Mouse (Mus musculus): ENCODE results near the gene Fblim1.

GRCm38 (mm10) chr4:141570821-141571220 lies 35.1 kb downstream of the Fblim1 start:
- no peak for TF ChIP-seq POLR2A (IDR thresholded peaks at IDR 0.05; ENCODE audit: insufficient read length, low read depth)
- TF ChIP-seq CEBPB (IDR thresholded peaks at IDR 0.05; ENCODE audit: insufficient read depth, poor library complexity, severe bottlenecking), result no peak
- TF ChIP-seq MAX (IDR thresholded peaks at IDR 0.05; ENCODE audit: low read depth), result no peak
- TF ChIP-seq USF1 (IDR thresholded peaks at IDR 0.05; ENCODE audit: low read depth), result no peak
- TF ChIP-seq POLR2AphosphoS2 (IDR thresholded peaks at IDR 0.05; ENCODE audit: insufficient read length, low read depth), result no peak
- TF ChIP-seq E2F4 (IDR thresholded peaks at IDR 0.05; ENCODE audit: insufficient read depth), result no peak
- TF ChIP-seq MYOD1 (IDR thresholded peaks at IDR 0.05; ENCODE audit: control insufficient read depth in 1 of 3, insufficient read length in 2 of 3, low read depth in 2 of 3), result no peak
